In the genomic region with DNA sequence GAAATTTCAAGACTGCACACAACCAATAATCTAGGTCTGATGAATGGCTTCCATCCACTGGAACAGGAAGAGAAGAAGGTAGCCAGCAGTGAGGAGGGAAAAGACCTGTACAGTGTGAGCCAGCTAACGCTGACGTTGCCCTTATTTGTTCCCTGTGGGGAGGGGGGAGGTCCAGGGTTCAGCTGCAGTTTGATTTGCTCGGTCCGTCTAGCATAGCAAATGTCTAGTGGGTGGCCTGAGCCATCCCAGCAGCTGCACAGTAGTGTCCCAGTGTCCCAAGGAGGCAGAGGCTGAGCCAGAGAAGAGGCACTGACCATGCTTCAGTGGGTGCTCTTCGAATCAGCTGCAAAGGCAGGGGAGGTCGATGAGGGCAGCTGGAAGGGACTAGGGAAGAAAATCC, we compare ENCODE assay signal across 8 mouse cellular contexts.
DNase-seq lines count a peak whose midpoint lies in the region; ATAC-seq lines count a peak whose summit lies in the region.

No protein-coding gene starts in this region.

- peaks cover 71% of the 10 kb centered on the region for H3K27me3 ChIP-seq in embryonic facial prominence, embryonic 10.5 days (replicated peaks; ENCODE audit: low read depth, poor library complexity, severe bottlenecking)
- H3K27me3 ChIP-seq in kidney, embryonic 15.5 days = peaks cover 13% of the 10 kb centered on the region; the same call in 1 of the 2 replicates
- H3K27me3 ChIP-seq in midbrain, embryonic 12.5 days = 0 out of 2 replicates have a peak, but pooled peaks cover 3% of the 10 kb centered on the region

- H3K9me3 ChIP-seq in embryonic facial prominence, embryonic 10.5 days = no peaks in the 10 kb centered on the region
- H3K9me3 ChIP-seq in kidney, embryonic 15.5 days (replicated peaks) = no peaks in the 10 kb centered on the region
- no peaks in the 10 kb centered on the region for H3K9me3 ChIP-seq in midbrain, embryonic 12.5 days

- ATAC-seq in kidney, embryonic 15.5 days (replicated peaks; ENCODE audit: low FRiP score) = peak; percentile 66
- ATAC-seq in midbrain, embryonic 12.5 days (ENCODE audit: low FRiP score, low read depth) = peak; percentile 75

- WGBS in embryonic facial prominence, embryonic 10.5 days = 19% methylated on average over 6 of the region's 6 CpGs
- 21% methylated on average over 6 of the region's 6 CpGs for WGBS in kidney, embryonic 15.5 days
- 26% methylated on average over 6 of the region's 6 CpGs for WGBS in midbrain, embryonic 12.5 days

- DNase-seq in embryo, embryonic 10.5 days (ENCODE audit: low spot score) = peak; percentile 15
- no peak for DNase-seq in embryo, embryonic 10 days (ENCODE audit: low spot score)
- peak; percentile 12 for DNase-seq in embryonic facial prominence, embryonic 10.5 days (ENCODE audit: low spot score)
- no peak for DNase-seq in testis, postnatal 10 days (ENCODE audit: low spot score)
- DNase-seq in urinary bladder, postnatal 4 days (ENCODE audit: low spot score in 2 of 2) = no peak
- no peak for DNase-seq in cerebellum, adult 18-20 months

- 0 out of 2 replicates have a peak overlapping the region, but pooled peaks have one; percentile 13 for H3K4me3 ChIP-seq in embryonic facial prominence, embryonic 10.5 days
- no peak overlapping the region for H3K4me3 ChIP-seq in kidney, embryonic 15.5 days (replicated peaks)
- no peak overlapping the region for H3K4me3 ChIP-seq in midbrain, embryonic 12.5 days

- peak overlapping the region; percentile 15 for H3K4me2 ChIP-seq in kidney, embryonic 15.5 days
- H3K4me2 ChIP-seq in midbrain, embryonic 12.5 days (replicated peaks) = peak overlapping the region; percentile 17; the same call in 1 of the 2 replicates

- H3K36me3 ChIP-seq in embryonic facial prominence, embryonic 10.5 days (replicated peaks) = no peaks in the 10 kb centered on the region
- H3K36me3 ChIP-seq in kidney, embryonic 15.5 days = no peaks in the 10 kb centered on the region
- no peaks in the 10 kb centered on the region for H3K36me3 ChIP-seq in midbrain, embryonic 12.5 days

- H3K4me1 ChIP-seq in embryonic facial prominence, embryonic 10.5 days = peaks cover 32% of the 10 kb centered on the region
- peaks cover 23% of the 10 kb centered on the region for H3K4me1 ChIP-seq in kidney, embryonic 15.5 days
- peaks cover 25% of the 10 kb centered on the region for H3K4me1 ChIP-seq in midbrain, embryonic 12.5 days

- H3K9ac ChIP-seq in kidney, embryonic 15.5 days = no peak overlapping the region
- no peak overlapping the region for H3K9ac ChIP-seq in midbrain, embryonic 12.5 days (replicated peaks)

- H3K27ac ChIP-seq in embryonic facial prominence, embryonic 10.5 days (replicated peaks) = peak overlapping the region; percentile 80
- peak overlapping the region; percentile 87 for H3K27ac ChIP-seq in kidney, embryonic 15.5 days
- peak overlapping the region; percentile 83 for H3K27ac ChIP-seq in midbrain, embryonic 12.5 days (replicated peaks)

Comparison
In these comparisons a context has a peak if more than half of its experiments do, and no peak if none do; other contexts are left out.
1. DNase-seq: peak in embryo, embryonic 10.5 days (single experiment) and embryonic facial prominence, embryonic 10.5 days (single experiment); none in embryo, embryonic 10 days (single experiment), testis, postnatal 10 days (single experiment), urinary bladder, postnatal 4 days (0 of 2) and cerebellum, adult 18-20 months (0 of 2).
2. Peak in every context shown above with its lines, with median percentiles within 50 percentile points of each other: H3K27ac ChIP-seq.